Mouse (Mus musculus): ENCODE data around the gene Dvl2.

DNA sequence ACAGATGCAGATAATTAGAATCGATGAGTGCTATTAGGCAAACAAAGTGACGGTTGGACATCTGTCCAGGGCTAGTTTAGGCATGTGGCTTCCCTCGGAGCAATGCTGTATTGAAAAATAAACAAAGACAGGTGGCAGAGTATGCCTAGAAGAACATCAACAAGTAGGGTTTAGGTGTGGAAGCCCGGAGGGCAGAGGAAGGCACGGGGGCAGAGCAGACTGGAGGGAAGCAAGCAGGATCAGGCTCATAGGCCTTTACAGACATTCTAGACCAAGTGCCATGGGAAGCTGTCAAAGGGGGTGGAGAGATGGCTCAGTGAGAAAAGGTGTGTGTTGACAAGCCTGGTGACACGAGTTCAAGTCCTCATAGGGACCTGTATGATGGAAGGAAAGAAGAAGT lies 49.0 kb downstream of the Dvl2 start:
- TF ChIP-seq CTCF (IDR thresholded peaks at IDR 0.05; ENCODE audit: borderline replicate concordance, extremely low read depth, insufficient read depth, insufficient read length): no peak
- TF ChIP-seq POLR2A (IDR thresholded peaks at IDR 0.05; ENCODE audit: borderline replicate concordance, extremely low read depth, insufficient read depth, insufficient read length, poor library complexity, severe bottlenecking): no peak

Measured in brain, embryonic 14.5 days (tissue).